Mouse (Mus musculus) intestine, embryonic 15.5 days (tissue): ENCODE results near the gene Klk1. TPM values are rescaled to one million over a fixed set of nuclear protein-coding genes. Genes with fewer than 3 reads are reported as not detected.
A peak's percentile ranks its signal among the peaks of the same experiment; 100 is the strongest.
"Not testable (repeated sequence)": the region's sequence is repeated elsewhere in the genome, so short reads cannot be mapped to it uniquely, and the experiment has no call there.

Source experiments
- ATAC-seq: fragments of 200-750 bp; cut with Nextera tagmentation; 2 replicates; pipeline ENCODE4 v1.8.0; 2017; ENCODE audit warnings: moderate TSS enrichment, moderate library complexity
- H3K27ac ChIP-seq: fragments of 300-500 bp; sonication (generic); 2 replicates; pipeline ENCODE4 v1.5.1; 2015; ENCODE audit warnings: mild to moderate bottlenecking, inconsistent platforms
- H3K27me3 ChIP-seq: fragments of 300-500 bp; sonication (generic); replicated peaks from 2 replicates; pipeline ENCODE4 v1.6.1; 2015; ENCODE audit warnings: inconsistent platforms
- H3K36me3 ChIP-seq: fragments of 300-500 bp; sonication (generic); 2 replicates; pipeline ENCODE4 v1.6.1; 2015; ENCODE audit warnings: inconsistent platforms
- H3K4me1 ChIP-seq: fragments of 300-500 bp; sonication (generic); replicated peaks from 2 replicates; pipeline ENCODE4 v1.6.1; 2015; ENCODE audit warnings: inconsistent platforms
- H3K4me2 ChIP-seq: fragments of 300-500 bp; sonication (generic); replicated peaks from 2 replicates; pipeline ENCODE4 v1.6.1; 2015; ENCODE audit warnings: mild to moderate bottlenecking, inconsistent platforms
- H3K4me3 ChIP-seq: fragments of 300-500 bp; sonication (generic); replicated peaks from 2 replicates; pipeline ENCODE4 v1.5.1; 2015; ENCODE audit warnings: inconsistent platforms
- H3K9ac ChIP-seq: fragments of 300-500 bp; sonication (generic); 2 replicates; pipeline ENCODE4 v1.6.1; 2015; ENCODE audit warnings: inconsistent platforms
- H3K9me3 ChIP-seq: fragments of 300-500 bp; sonication (generic); 2 replicates; pipeline ENCODE4 v1.6.1; 2016; ENCODE audit warnings: inconsistent platforms
- WGBS: fragments of 180-500 bp; shearing (Covaris S2); methylation state at CpG from one replicate; pipeline ENCODE4 v1.1.7; 2015; 5-methylcytosine and 5-hydroxymethylcytosine counted together
- polyA plus RNA-seq: library from polyadenylated mRNA; unstranded; fragments of >200 nt; fragmentation: Nextera tagmentation; extraction: Ambion mirVana; gene quantifications from 2 replicates; pipeline ENCODE4 v1.2.1, GENCODE M21; 2015

The Klk1 gene
- polyA plus RNA-seq, 1 experiment from 2014 or later, result 13.1 TPM

DNA sequence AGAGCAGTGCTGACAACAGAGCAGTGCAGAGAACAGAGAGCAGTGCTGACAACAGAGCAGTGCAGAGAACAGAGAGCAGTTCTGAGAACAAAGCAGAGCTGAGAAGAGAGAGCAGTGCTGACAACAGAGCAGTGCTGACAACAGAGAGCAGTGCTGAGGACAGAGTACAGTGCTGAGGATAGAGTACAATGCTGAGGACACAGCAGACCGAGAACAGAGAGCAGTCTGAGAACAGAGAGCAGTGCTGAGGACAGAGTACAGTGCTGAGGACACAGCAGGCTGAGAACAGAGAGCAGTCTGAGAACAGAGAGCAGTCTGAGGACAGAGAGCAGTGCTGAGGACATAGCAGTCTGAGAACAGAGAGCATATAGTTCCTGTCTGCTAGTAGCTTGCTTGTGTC, 15.6 kb downstream of the Klk1 start:
- Histone ChIP-seq H3K36me3 (no peaks in the 10 kb centered on the region), H3K9ac (no peak overlapping the region), H3K4me3 (no peak overlapping the region), H3K9me3 (no peaks in the 10 kb centered on the region), H3K27me3 (no peaks in the 10 kb centered on the region), H3K4me1 (peaks cover 6% of the 10 kb centered on the region; the same call in 1 of the 2 replicates), H3K27ac (no peak overlapping the region), H3K4me2 (no peak overlapping the region)
- no peak for ATAC-seq
- 46% methylated on average over 1 of the region's 1 CpGs for WGBS

GRCm38 (mm10) chr7:44241163-44241562, 16.0 kb downstream of the Klk1 start:
- H3K36me3 ChIP-seq, result no peaks in the 10 kb centered on the region
- H3K9me3 ChIP-seq, result no peaks in the 10 kb centered on the region
- no peak overlapping the region for H3K9ac ChIP-seq
- no peak overlapping the region for H3K4me3 ChIP-seq
- no peak for ATAC-seq
- no peaks in the 10 kb centered on the region for H3K27me3 ChIP-seq
- H3K4me2 ChIP-seq, result no peak overlapping the region
- 63% methylated on average over 2 of the region's 2 CpGs for WGBS
- H3K27ac ChIP-seq, result no peak overlapping the region
- H3K4me1 ChIP-seq, result peaks cover 6% of the 10 kb centered on the region; the same call in 1 of the 2 replicates

- WGBS, result 67% methylated on average over 1 of the region's 1 CpGs
- no peak for ATAC-seq
These were observed 18.9 kb downstream of the Klk1 start for GRCm38 (mm10) chr7:44244080-44244479.

GRCm38 (mm10) chr7:44246055-44246983, 21.2 kb downstream of the Klk1 start, which contains the start of the genes 1700028J19Rik and 2410002F23Rik:
TSS of gene 1700028J19Rik (minus strand) at chr7:44246695.
TSS of gene 2410002F23Rik (plus strand) at chr7:44246722.
- H3K4me3 ChIP-seq, result peak within 1 kb of the TSS; percentile 74

More at GRCm38 (mm10) chr7:44244080-44244479, 18.9 kb downstream of the Klk1 start:
- no peaks in the 10 kb centered on the region for H3K27me3 ChIP-seq
- H3K27ac ChIP-seq, result no peak overlapping the region
- no peak overlapping the region for H3K4me3 ChIP-seq
- no peaks in the 10 kb centered on the region for H3K9me3 ChIP-seq
- no peak overlapping the region for H3K9ac ChIP-seq
- peaks cover 11% of the 10 kb centered on the region for H3K4me1 ChIP-seq
- H3K4me2 ChIP-seq, result no peak overlapping the region
- peaks cover 4% of the 10 kb centered on the region for H3K36me3 ChIP-seq

DNA sequence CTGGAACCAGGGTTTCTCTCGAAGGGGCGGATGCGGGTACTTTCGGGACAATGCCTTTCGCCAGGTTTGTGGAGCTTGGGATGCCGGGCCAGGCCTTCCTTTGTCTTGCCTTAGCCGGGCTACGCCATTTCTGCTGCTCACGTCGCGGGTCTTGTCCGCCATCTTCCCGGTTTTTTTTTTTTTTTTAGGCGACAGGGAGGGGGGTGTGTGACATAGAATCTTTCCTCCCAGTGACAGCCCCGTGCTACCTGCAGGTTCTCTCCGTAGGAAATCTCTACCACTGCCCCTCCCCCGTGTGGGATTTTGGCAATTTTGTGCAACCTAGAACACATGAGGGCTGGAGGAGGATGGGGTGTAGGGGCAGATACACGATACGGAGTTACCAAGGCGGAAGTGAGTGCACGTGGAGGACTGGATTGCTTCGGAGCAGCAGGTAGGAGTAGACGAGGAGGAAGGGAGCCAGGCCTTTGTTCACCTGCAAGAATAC, 21.9 kb downstream of the Klk1 start:
- peak; percentile 47 for ATAC-seq
- 1% methylated on average over 23 of the region's 23 CpGs for WGBS

More at GRCm38 (mm10) chr7:44246055-44246983, 21.2 kb downstream of the Klk1 start, which contains the start of the genes 1700028J19Rik and 2410002F23Rik:
- Histone ChIP-seq H3K36me3 (peaks cover 21% of the 10 kb centered on the region), H3K9me3 (no peaks in the 10 kb centered on the region), H3K4me2 (peak within 1 kb of the TSS; percentile 70), H3K27ac (peak within 1 kb of the TSS; percentile 90), H3K4me1 (peaks cover 14% of the 10 kb centered on the region), H3K9ac (peak within 1 kb of the TSS; percentile 92), H3K27me3 (no peaks in the 10 kb centered on the region)
- WGBS, result under 1% methylated on average over 62 of the region's 62 CpGs
- ATAC-seq, result peak; percentile 92

DNA sequence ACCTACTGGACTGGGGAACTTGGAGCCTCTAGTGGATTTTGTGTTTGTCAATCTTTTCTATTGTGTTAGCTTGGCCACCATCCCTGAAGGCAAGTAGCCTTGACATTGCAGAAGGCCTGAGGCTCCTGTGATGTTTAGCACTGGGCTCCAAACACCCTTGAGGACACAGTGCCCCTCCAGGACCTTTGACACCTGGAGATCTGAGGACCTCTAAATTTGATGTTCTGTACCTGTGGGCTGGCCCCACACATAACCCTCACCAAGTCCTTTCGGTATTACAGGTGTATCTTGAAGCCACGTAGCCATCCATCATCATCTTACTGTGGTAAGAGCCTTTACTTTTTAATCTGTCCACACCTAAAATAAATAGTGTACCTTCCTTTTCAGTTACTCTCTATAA, 22.8 kb downstream of the Klk1 start:
- Histone ChIP-seq H3K9ac (no peak overlapping the region), H3K9me3 (no peaks in the 10 kb centered on the region), H3K27me3 (no peaks in the 10 kb centered on the region), H3K4me1 (peaks cover 14% of the 10 kb centered on the region), H3K27ac (no peak overlapping the region), H3K4me3 (peak overlapping the region; percentile 74), H3K36me3 (peaks cover 31% of the 10 kb centered on the region), H3K4me2 (peak overlapping the region; percentile 70)
- no peak for ATAC-seq
- 91% methylated on average over 2 of the region's 2 CpGs for WGBS

More for the DNA sequence above, 21.9 kb downstream of the Klk1 start:
- peak overlapping the region; percentile 88 for H3K27ac ChIP-seq
- H3K4me2 ChIP-seq, result peak overlapping the region; percentile 70
- H3K36me3 ChIP-seq, result peaks cover 21% of the 10 kb centered on the region
- no peaks in the 10 kb centered on the region for H3K27me3 ChIP-seq
- H3K9ac ChIP-seq, result peak overlapping the region; percentile 92
- H3K4me1 ChIP-seq, result peaks cover 14% of the 10 kb centered on the region
- no peaks in the 10 kb centered on the region for H3K9me3 ChIP-seq
- peak overlapping the region; percentile 74 for H3K4me3 ChIP-seq

DNA sequence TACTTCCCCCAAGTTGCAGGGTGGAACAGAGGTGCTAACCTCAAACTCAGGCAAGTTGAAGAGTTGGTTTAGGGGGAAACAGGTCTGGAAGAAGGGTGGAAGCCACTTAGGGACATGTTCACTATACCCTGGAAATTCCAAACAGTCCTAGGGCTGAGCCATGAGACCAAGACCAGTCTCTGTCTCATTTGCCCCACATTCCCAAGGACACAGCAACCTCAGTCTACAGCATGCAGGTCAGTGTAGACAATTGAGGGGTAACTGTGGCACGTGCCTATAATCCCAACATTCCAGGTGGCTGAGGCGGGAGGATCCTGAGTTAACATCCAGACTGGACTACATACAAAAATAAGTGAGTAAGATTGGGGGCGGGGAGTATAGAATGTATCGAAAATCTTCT, 24.1 kb downstream of the Klk1 start:
- 91% methylated on average over 4 of the region's 4 CpGs for WGBS
- H3K36me3 ChIP-seq, result peaks cover 33% of the 10 kb centered on the region
- no peaks in the 10 kb centered on the region for H3K27me3 ChIP-seq

DNA sequence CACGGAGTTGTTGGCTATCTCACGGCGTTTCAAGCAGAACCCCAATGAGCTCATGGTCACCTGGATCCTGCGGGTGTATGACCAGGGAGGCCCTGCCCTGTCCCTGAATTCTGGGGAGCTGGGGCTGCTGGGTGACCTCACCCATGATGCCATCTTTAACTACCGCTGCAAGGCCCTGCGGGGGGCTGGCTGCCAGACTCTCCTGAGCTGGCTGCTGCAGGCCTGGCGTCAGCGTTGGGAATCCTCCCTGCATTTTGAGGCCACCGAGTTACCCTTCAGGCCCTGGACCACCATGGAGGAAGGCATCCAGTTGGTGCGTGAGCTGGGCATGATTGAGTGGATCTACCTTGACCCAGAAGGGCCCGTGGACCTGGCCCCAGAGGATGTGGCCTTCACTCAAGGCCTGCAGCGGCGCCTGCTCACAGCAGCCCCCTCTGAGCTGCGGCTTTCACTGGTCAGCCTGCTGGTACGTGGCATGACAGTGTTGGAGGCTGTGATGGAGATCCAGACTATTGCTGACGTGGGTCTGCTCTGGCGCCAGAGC, 25.6 kb downstream of the Klk1 start:
- H3K27ac ChIP-seq, H3K9me3 ChIP-seq, H3K4me1 ChIP-seq, H3K27me3 ChIP-seq, H3K4me3 ChIP-seq, H3K4me2 ChIP-seq, H3K9ac ChIP-seq, ATAC-seq: not testable (repeated sequence)
- 87% methylated on average over 17 of the region's 17 CpGs for WGBS
- peaks cover 33% of the 10 kb centered on the region for H3K36me3 ChIP-seq

More for the DNA sequence above, 24.1 kb downstream of the Klk1 start:
- no peak overlapping the region for H3K27ac ChIP-seq
- no peak overlapping the region; the same call in 1 of the 2 replicates for H3K9ac ChIP-seq
- H3K4me2 ChIP-seq, result no peak overlapping the region
- H3K4me3 ChIP-seq, result no peak overlapping the region
- H3K4me1 ChIP-seq, result peaks cover 14% of the 10 kb centered on the region
- ATAC-seq, result no peak
- no peaks in the 10 kb centered on the region for H3K9me3 ChIP-seq

DNA sequence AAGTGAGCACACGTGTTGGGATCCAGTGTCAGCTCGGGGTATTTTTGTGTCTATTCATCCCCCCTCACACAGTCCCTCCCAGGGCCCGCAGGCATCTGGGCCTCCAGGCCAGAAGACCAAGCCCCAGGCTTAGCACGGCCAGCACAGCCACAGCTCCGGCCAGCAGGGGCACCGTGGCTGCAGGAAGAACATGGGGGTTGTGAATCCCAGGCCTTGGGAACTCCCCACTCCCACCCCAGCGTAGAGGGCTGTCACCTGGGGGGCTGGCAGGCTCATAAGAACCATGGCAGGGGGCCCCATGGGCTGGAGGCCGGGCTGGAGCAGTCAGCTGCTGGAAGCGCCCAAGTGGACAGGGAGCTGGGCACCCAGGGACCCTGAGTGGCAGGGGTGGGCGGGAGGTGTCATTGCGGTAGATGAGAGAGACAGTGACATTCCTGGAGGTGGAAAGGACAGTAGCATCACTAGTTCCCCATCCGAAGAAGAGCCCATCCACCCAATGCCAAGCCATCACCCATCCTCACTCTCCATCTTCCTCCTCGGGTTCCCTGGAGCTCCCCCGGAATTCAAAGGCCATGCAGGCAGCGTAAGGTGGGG, 28.0 kb downstream of the Klk1 start:
- Histone ChIP-seq H3K9ac (no peak overlapping the region), H3K27ac (no peak overlapping the region), H3K36me3 (peaks cover 33% of the 10 kb centered on the region), H3K9me3 (no peaks in the 10 kb centered on the region), H3K4me1 (peaks cover 3% of the 10 kb centered on the region), H3K4me2 (no peak overlapping the region), H3K27me3 (no peaks in the 10 kb centered on the region), H3K4me3 (no peak overlapping the region)
- 66% methylated on average over 15 of the region's 15 CpGs for WGBS
- ATAC-seq, result peak; percentile 12; the same call in 1 of the 2 replicates

DNA sequence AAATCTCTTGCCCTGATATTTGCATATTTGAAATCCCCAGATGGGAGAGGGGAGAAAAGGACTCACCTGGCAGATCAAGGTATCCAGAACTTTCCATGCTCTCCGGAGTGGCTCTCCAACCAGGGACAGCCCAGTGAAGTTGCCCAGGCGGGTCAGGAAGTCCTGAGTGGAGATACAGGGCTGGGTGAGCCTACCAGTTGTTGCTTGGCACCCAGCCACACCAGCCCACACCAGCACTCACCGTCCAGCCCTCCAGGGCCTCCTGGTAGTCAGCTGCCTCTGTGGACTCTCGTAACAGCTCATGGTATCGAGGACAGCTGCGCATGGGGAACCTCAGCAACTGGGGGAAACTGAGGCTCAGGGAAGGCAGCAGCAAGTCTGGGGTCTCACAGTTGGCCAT, 29.8 kb downstream of the Klk1 start:
- ATAC-seq, result no peak

GRCm38 (mm10) chr7:44257278-44257677, 32.1 kb downstream of the Klk1 start, which contains the start of gene Acp4:
TSS of gene Acp4 (minus strand) at chr7:44257378.
- H3K27ac ChIP-seq, result no peak within 1 kb of the TSS
- no peak within 1 kb of the TSS for H3K4me2 ChIP-seq
- no peak within 1 kb of the TSS for H3K9ac ChIP-seq
- 73% methylated on average over 4 of the region's 4 CpGs for WGBS
- no peaks in the 10 kb centered on the region for H3K4me1 ChIP-seq
- no peaks in the 10 kb centered on the region for H3K27me3 ChIP-seq
- no peaks in the 10 kb centered on the region for H3K9me3 ChIP-seq
- no peak for ATAC-seq
- H3K36me3 ChIP-seq, result peaks cover 9% of the 10 kb centered on the region; the same call in 1 of the 2 replicates
- H3K4me3 ChIP-seq, result no peak within 1 kb of the TSS

More for the DNA sequence above, 29.8 kb downstream of the Klk1 start:
- Histone ChIP-seq H3K4me1 (no peaks in the 10 kb centered on the region; the same call in 1 of the 2 replicates), H3K9me3 (no peaks in the 10 kb centered on the region), H3K4me3 (no peak overlapping the region), H3K27me3 (no peaks in the 10 kb centered on the region), H3K27ac (no peak overlapping the region), H3K9ac (no peak overlapping the region), H3K36me3 (peaks cover 21% of the 10 kb centered on the region), H3K4me2 (no peak overlapping the region)
- 73% methylated on average over 6 of the region's 6 CpGs for WGBS

DNA sequence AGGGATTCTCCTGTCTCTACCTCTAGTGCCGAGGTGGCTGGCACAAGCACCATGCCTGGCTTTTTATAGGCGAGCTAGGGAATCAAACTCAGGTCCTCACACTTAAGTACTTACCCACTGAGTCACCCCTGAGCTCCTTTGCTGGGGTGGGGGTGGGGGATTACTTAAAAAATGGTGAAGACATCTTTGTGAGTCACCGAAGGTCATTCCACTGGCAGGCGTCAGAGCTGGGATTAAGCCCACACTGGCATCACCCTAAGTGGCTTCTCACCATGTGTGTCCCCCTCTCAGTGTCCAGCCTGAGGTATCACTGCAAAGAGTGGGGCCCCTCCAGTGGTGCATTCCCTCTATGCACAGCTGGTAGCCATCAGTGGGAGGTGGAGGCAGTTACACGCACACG, 35.2 kb downstream of the Klk1 start:
- Histone ChIP-seq H3K9me3 (no peaks in the 10 kb centered on the region), H3K4me2 (no peak overlapping the region), H3K4me1 (peaks cover 6% of the 10 kb centered on the region; the same call in 1 of the 2 replicates), H3K27ac (no peak overlapping the region), H3K36me3 (no peaks in the 10 kb centered on the region), H3K4me3 (no peak overlapping the region), H3K27me3 (peaks cover 6% of the 10 kb centered on the region; the same call in 1 of the 2 replicates), H3K9ac (no peak overlapping the region)
- 66% methylated on average over 6 of the region's 6 CpGs for WGBS
- no peak for ATAC-seq
